Mouse (Mus musculus): ENCODE results near the gene Loxl3. TPM values are rescaled to one million over a fixed set of nuclear protein-coding genes. Genes with fewer than 3 reads are reported as not detected.
A peak's percentile ranks its signal among the peaks of the same experiment; 100 is the strongest.

Gene Loxl3
- total and polyA plus RNA-seq, 3 experiments: 1.1 to 3.5 (median 2.8) TPM

DNA sequence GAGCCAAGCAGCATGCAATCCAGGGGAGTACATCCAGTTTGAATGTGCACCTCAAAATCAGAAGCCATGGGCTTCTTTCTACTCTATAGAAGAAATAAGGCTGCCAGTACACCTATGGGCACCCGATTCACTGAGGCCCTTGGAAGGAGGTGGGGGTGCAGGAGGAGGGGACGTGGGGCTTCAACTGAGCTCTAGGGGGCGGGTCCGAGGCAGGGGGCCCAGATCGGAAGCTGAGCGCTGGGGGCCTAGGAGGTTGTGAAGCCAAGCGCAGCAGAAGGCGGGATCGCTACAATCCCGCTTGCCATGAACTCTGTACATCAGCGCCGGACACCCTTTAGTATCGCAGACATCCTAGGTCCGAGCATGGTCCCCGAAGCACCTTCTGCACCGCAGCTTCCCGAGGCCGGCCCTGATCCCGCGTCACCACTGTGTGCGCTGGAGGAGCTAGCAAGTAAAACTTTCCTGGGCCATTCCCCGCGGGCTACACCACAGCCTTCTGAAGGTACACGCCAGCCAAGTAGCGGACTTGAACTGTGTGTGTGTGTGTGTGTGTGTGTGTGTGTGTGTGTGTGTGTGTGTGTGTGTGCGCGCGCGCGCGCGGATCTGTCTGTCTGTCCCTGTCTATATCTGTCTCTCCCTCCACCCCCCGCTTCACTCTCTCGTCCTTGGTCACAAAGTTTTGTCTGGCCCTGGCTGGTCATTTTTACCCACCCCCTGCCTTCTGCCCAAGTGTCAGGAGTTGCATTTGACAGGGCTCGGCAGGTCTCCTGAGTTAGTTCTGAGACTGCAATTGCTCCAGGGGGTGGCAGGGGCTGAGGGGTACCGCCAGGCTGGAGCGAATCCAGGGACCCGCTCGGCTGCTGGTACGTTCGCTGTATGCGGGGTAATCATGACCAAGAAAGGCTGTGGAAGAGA, 52.4 kb downstream of the Loxl3 start, which contains the start of gene Lbx2:
TSS of gene Lbx2 (plus strand) at position 247 of the 915 bp plus-strand sequence.
- DNase-seq: peak; percentile 82

DNA sequence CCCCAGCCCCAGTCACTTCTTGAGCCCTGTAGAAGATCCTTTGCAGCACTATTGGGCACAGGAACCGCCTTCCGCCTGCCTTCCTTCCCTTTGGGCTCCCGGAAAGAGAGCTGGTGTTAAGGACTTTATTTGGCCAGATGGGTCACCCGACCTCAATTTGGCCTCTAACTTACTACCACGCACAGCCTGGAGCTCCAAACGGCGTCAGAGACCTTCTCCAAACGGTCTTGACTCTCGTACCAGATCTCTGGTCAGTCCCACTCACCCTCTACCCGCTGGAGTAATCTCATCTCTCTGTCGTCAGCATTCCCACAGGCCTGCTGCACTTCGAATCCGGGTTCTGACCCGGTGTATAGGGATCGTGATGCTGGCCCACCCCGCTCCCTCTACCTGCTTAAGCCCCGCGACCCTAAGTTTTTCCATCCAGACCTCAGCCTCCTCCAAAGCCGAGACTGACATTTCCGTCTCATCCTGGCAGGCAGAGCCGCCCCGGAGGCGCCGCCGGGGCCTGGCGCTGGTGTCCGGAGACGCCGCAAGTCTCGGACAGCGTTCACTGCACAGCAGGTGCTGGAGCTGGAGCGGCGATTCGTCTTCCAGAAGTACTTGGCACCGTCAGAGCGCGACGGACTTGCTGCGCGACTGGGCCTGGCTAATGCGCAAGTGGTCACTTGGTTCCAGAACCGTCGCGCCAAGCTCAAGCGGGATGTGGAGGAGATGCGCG, 53.4 kb downstream of the Loxl3 start:
- DNase-seq: peak; percentile 81

DNA sequence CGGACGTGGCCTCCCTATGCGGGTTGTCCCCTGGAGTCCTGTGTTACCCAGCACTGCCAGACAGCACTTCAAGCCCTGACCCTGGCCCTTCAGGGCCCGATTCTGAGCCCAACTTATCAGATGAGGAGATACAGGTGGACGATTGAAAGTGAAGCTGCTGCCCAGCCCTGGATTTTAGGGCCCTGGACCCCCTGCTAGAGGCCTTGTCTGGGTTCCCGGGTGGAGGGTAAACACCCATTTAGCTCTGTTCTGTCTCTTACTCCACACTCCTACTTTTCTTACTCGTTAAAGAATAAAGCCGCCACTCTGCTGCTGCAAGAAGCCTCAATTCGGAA, 53.9 kb downstream of the Loxl3 start:
- no peak for DNase-seq

DNA sequence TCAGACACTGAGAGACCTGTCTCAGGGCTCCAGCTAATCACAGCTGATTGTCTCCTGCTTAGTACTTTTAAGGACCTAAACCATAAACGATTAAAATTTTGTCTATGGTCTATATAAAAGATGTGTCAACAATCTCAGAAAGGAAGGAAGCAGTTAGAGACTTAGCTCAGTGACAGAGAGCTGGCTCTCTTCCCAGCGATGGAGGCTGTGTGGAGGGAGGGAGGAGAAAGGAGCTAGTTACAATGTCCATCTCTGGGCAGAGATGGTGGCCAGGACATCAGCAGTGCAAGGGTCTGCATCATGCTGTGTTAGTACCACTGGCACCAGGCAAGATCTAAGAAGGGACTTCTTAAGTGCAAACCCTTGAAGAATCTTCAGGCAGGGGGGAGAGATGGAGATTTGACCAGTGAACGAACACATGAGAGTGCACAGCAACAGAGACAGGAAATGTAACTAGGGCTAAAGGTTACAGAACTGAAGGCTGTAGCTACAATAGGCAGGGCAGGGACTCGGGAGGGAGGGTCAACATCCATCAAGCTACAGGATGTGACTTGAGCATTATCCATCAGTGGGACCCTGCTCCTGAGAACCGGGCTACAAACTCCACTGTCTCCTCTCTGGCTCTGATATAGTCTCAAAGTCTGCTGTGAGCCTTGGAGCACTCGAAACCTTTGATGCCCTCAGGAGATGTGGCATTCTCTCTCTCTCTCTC, 58.6 kb downstream of the Loxl3 start:
- no peak for DNase-seq

DNA sequence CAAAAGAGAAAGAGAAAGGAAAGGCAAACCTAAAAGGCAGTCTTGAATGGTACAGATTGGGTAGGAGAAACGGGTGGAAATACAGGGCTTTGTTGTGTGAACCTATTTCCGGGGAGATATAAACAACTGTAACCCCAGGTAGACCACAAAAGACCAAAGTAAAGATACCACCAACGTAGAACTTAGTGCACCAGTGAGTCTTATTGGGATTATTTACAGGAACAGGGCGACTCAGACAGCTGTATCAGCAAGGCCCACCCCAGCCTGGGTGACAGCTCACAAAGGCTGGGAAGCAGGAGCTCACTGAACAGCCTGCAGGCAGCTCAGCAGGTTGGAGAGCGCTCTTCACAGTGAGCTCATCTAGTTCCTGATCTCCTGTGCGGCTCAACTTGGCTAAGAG, 62.0 kb downstream of the Loxl3 start:
- no peak for DNase-seq

DNA sequence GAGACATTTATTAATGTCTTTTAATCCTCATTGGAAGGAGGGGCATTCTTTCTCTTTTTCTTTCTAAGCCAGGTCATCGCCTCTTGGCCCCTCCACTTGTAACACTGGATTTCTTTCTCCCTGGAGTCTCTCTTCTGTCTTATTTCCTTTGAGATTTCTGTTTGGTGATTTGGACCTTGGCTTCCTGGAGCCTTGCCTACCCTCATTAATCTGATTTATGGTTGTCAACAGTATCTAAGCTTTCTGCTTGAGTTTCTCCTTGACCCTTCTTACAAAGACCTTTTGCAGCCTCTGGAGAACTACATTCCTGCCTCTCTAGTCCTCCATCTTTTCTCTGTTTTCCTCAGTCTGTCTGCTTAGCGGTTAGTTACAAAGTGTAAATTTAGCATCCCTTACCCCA, 64.4 kb downstream of the Loxl3 start:
- DNase-seq: peak; percentile 81

DNA sequence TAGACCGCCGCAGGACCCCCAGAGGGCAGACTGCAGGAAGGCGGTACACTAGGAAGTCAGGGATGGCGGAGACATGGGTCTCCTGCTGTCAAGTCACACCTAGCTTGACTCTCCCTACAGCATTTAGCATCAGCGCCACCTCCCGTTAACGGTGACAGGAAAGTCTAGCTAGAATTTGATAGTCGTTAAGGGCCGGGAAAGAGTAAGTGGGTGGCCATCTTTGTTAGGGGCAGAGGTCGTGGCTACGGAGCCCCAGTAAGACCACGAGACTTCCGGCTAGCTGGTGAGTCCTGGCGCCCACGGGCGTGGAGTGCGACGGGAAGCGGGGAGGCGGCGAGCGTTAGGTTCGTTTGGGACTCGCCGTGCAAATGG, 67.3 kb downstream of the Loxl3 start, which contains the start of the genes Ccdc142 and Gm42688:
TSS of gene Ccdc142 (plus strand) at position 286 of the 372 bp plus-strand sequence.
TSS of gene Gm42688 (plus strand) at position 302 of the 372 bp plus-strand sequence.
- peak; percentile 94 for DNase-seq

DNA sequence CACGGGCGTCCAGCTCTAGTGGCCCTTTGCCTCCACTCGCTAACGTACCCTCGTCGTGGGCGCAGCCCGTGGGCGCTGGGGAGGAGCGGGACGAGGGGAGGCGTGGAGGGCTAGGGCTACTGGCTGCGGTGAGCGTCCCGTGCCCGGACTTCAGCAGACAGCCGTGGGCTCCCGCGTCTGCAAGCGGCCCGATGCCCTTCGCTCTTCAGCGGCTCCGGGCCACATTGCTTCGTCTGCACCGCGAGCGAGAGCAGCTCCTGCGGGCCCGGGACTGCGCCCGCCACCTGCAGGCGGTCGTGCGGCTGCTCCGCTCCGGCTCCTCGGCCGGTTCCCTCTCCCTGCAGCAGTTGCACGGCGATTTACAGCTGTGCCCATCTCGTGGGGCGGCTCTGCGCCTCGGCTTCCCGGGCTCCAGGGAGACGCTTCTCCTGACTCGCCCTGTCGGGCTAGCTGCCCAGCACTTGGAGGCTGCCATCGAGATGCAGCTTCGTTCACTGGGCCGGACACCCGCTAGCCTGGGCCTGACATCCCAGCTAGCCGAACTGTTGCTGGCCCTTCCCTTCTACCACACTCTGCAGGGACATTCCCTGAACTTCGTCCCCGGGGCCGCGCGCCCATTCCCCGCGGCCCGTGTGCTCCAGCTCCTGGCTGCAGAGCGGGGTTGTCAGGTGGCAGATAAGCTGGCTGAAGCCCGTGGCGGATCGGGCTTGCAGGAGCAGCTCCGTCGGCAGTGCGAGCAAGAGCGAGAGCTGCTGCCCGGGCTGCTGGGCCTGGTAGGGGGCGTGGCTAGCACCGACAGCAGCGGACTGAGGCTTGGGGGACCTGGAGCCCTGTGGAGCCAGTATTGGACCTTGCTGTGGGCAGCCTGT, 67.9 kb downstream of the Loxl3 start:
- DNase-seq: peak; percentile 85

Small RNAs within 50 kb of the gene (microRNA-seq; reads per million reads assigned to microRNA genes)
- 0 reads per million in 2 experiments for gene Mir3470a
- 0 reads per million in 2 experiments for gene Mir7040

Other genes starting within 250 kb of the Loxl3 start
- gene Sema4f, start 94.4 kb upstream of the Loxl3 start, total RNA-seq (2021): 1 to 10 TPM in 1 of 2 experiments, under 1 TPM in 1; 0.52 to 1.2 TPM
- 1.1 and 1.3 TPM in 2 replicates for gene Sema4f, start 94.4 kb upstream of the Loxl3 start, polyA plus RNA-seq (2012; rRNA removed)
- gene M1ap, start 87.3 kb upstream of the Loxl3 start, total RNA-seq (2021): not detected
- 0.07 TPM in 1 of 2 replicates, not detected in the other for gene M1ap, start 87.3 kb upstream of the Loxl3 start, polyA plus RNA-seq (2012; rRNA removed)
- gene Dok1, start 702 bp upstream of the Loxl3 start, total RNA-seq (2021): 10 to 100 TPM in 1 of 2 experiments, 1 to 10 TPM in 1; 7.5 to 13.5 TPM
- gene Dok1, start 702 bp upstream of the Loxl3 start, polyA plus RNA-seq (2012; rRNA removed): 7.9 and 11.7 TPM in 2 replicates
- gene Aup1, start 20.3 kb downstream of the Loxl3 start, total RNA-seq (2021): 100 to 1,000 TPM; 174 to 228 TPM
- gene Aup1, start 20.3 kb downstream of the Loxl3 start, polyA plus RNA-seq (2012; rRNA removed): 1,190 and 1,486 TPM in 2 replicates
- gene Htra2, start 21.1 kb downstream of the Loxl3 start, total RNA-seq (2021): 10 to 100 TPM; 42.6 to 63.6 TPM
- 74.2 and 89.8 TPM in 2 replicates for gene Htra2, start 21.1 kb downstream of the Loxl3 start, polyA plus RNA-seq (2012; rRNA removed)
- gene Dqx1, start 23.7 kb downstream of the Loxl3 start, total RNA-seq (2021): 1 to 10 TPM; 2.1 to 2.5 TPM
- gene Dqx1, start 23.7 kb downstream of the Loxl3 start, polyA plus RNA-seq (2012; rRNA removed): 2.6 and 2.7 TPM in 2 replicates
- gene Tlx2, start 36.1 kb downstream of the Loxl3 start, total RNA-seq (2021): 10 to 100 TPM in 1 of 2 experiments, 1 to 10 TPM in 1; 4.9 to 15.2 TPM
- gene Tlx2, start 36.1 kb downstream of the Loxl3 start, polyA plus RNA-seq (2012; rRNA removed): 48.7 and 64.4 TPM in 2 replicates
- gene Pcgf1, start 43.7 kb downstream of the Loxl3 start, total RNA-seq (2021): 10 to 100 TPM; 35.1 to 48.9 TPM
- gene Pcgf1, start 43.7 kb downstream of the Loxl3 start, polyA plus RNA-seq (2012; rRNA removed): 28.6 and 31.6 TPM in 2 replicates
- gene Lbx2, start 52.2 kb downstream of the Loxl3 start, total RNA-seq (2021): 10 to 100 TPM in 1 of 2 experiments, 1 to 10 TPM in 1; 7.6 to 19.7 TPM
- 30.1 and 48.9 TPM in 2 replicates for gene Lbx2, start 52.2 kb downstream of the Loxl3 start, polyA plus RNA-seq (2012; rRNA removed)
- 1 to 10 TPM; 2.9 to 5.9 TPM for gene Ccdc142, start 67.4 kb downstream of the Loxl3 start, total RNA-seq (2021)
- gene Ccdc142, start 67.4 kb downstream of the Loxl3 start, polyA plus RNA-seq (2012; rRNA removed): 34.9 and 38.6 TPM in 2 replicates
- 1 to 10 TPM; 3.9 to 6.6 TPM for gene Gm42688, start 67.4 kb downstream of the Loxl3 start, total RNA-seq (2021)
- gene Gm42688, start 67.4 kb downstream of the Loxl3 start, polyA plus RNA-seq (2012; rRNA removed): 7.5 and 8.8 TPM in 2 replicates
- gene Mrpl53, start 74.9 kb downstream of the Loxl3 start, total RNA-seq (2021): 100 to 1,000 TPM in 1 of 2 experiments, 10 to 100 TPM in 1; 95.3 to 112 TPM
- gene Mrpl53, start 74.9 kb downstream of the Loxl3 start, polyA plus RNA-seq (2012; rRNA removed): 81.0 and 85.8 TPM in 2 replicates
- gene Mogs, start 81.3 kb downstream of the Loxl3 start, total RNA-seq (2021): 10 to 100 TPM; 48.1 to 52.6 TPM
- 93.2 and 131 TPM in 2 replicates for gene Mogs, start 81.3 kb downstream of the Loxl3 start, polyA plus RNA-seq (2012; rRNA removed)
- gene Wbp1, start 87.4 kb downstream of the Loxl3 start, total RNA-seq (2021): 100 to 1,000 TPM in 1 of 2 experiments, 10 to 100 TPM in 1; 79.1 to 117 TPM
- 388 and 405 TPM in 2 replicates for gene Wbp1, start 87.4 kb downstream of the Loxl3 start, polyA plus RNA-seq (2012; rRNA removed)
- gene Ino80b, start 91.3 kb downstream of the Loxl3 start, total RNA-seq (2021): 10 to 100 TPM; 16.1 to 27.3 TPM
- gene Ino80b, start 91.3 kb downstream of the Loxl3 start, polyA plus RNA-seq (2012; rRNA removed): 90.2 and 102 TPM in 2 replicates
- gene Rtkn, start 101.3 kb downstream of the Loxl3 start, total RNA-seq (2021): 10 to 100 TPM in 1 of 2 experiments, 1 to 10 TPM in 1; 9.5 to 10.2 TPM
- 93.6 and 100 TPM in 2 replicates for gene Rtkn, start 101.3 kb downstream of the Loxl3 start, polyA plus RNA-seq (2012; rRNA removed)
- gene Wdr54, start 122.2 kb downstream of the Loxl3 start, total RNA-seq (2021): 1 to 10 TPM; 2.2 to 4.7 TPM
- gene Wdr54, start 122.2 kb downstream of the Loxl3 start, polyA plus RNA-seq (2012; rRNA removed): 3.4 and 4.8 TPM in 2 replicates
- 1 to 10 TPM; 1.1 to 1.3 TPM for gene 1700003E16Rik, start 122.2 kb downstream of the Loxl3 start, total RNA-seq (2021)
- 1.0 and 1.4 TPM in 2 replicates for gene 1700003E16Rik, start 122.2 kb downstream of the Loxl3 start, polyA plus RNA-seq (2012; rRNA removed)
- gene Dctn1, start 131.7 kb downstream of the Loxl3 start, total RNA-seq (2021): 100 to 1,000 TPM; 135 to 138 TPM
- 210 and 211 TPM in 2 replicates for gene Dctn1, start 131.7 kb downstream of the Loxl3 start, polyA plus RNA-seq (2012; rRNA removed)
- not detected for gene Slc4a5, start 185.7 kb downstream of the Loxl3 start, total RNA-seq (2021)
- gene Slc4a5, start 185.7 kb downstream of the Loxl3 start, polyA plus RNA-seq (2012; rRNA removed): 0.29 and 0.51 TPM in 2 replicates